Mouse (Mus musculus): ENCODE measurements at regions not wholly inside any gene's neighbourhood (a gene's known extent, or its start where the extent isn't known, plus 50 kb on each side); places are given as distances from the start of the nearest gene placed in this dataset.

DNA sequence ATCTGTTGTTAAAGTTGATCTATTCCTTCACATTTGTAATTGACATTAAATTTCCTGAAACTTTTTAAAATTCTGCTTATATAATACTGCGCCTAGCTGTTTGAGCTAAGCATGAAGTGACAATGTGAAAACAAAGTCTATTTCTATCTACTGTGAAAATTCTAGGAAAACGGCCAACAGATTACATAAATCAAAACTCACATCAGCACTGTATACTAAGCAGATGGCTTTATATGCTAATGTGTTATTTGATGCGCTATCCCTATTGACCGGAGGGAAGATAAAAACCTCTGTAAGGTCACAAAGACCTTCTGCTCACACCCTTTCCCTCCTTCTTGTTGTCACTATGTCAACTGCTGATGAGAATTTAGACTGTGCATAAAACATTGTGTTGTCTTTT, 357.7 kb downstream of the Plod2 start:
- no peak for TF ChIP-seq CTCF (IDR thresholded peaks at IDR 0.05; ENCODE audit: borderline replicate concordance, insufficient read depth, low read length)
- no peak for TF ChIP-seq POLR2A (IDR thresholded peaks at IDR 0.05; ENCODE audit: low read depth, low read length)
